Mouse (Mus musculus) CD4-positive, CD25-positive, alpha-beta regulatory T cell, adult 2 months (primary cell): Measurements from ENCODE around the gene Ugt2b1.
"Not testable (repeated sequence)": the region's sequence is repeated elsewhere in the genome, so short reads cannot be mapped to it uniquely, and the experiment has no call there.

Source experiments
- DNase-seq: peaks from one replicate; pipeline ENCODE4 v3.0.0-alpha.2; 2012; ENCODE audit warnings: low read depth, low spot score

The Ugt2b1 gene

GRCm38 (mm10) chr5:86926426-86926825 is at the start of gene Ugt2b1:
Gene Ugt2b1 (minus strand): TSS chr5:86926530.
- no peak for DNase-seq

- DNase-seq = not testable (repeated sequence)
These were observed 40.9 kb upstream of the Ugt2b1 start for GRCm38 (mm10) chr5:86967271-86967670.

- not testable (repeated sequence) for DNase-seq
These were observed 36.5 kb upstream of the Ugt2b1 start for GRCm38 (mm10) chr5:86962849-86963248.

- no peak for DNase-seq
These were observed 35.4 kb upstream of the Ugt2b1 start for GRCm38 (mm10) chr5:86961587-86962358.

GRCm38 (mm10) chr5:86960504-86960903 is 34.2 kb upstream of the Ugt2b1 start:
- DNase-seq = no peak

- DNase-seq = no peak
These were observed 15.8 kb upstream of the Ugt2b1 start for GRCm38 (mm10) chr5:86942111-86942510.

- DNase-seq = no peak
These were observed 5.6 kb downstream of the Ugt2b1 start for GRCm38 (mm10) chr5:86920661-86921233.

- no peak for DNase-seq
These were observed 14.8 kb downstream of the Ugt2b1 start for GRCm38 (mm10) chr5:86911357-86912099.

- DNase-seq = no peak
These were observed 15.6 kb downstream of the Ugt2b1 start for GRCm38 (mm10) chr5:86910770-86911169.

GRCm38 (mm10) chr5:86906758-86907157 is 19.6 kb downstream of the Ugt2b1 start, which contains the start of gene Ugt2b34:
Gene Ugt2b34 (minus strand): TSS chr5:86906937.
- DNase-seq = no peak

- no peak for DNase-seq
These were observed 36.4 kb downstream of the Ugt2b1 start for GRCm38 (mm10) chr5:86889933-86890332.

GRCm38 (mm10) chr5:86888420-86888819 is 37.9 kb downstream of the Ugt2b1 start:
- no peak for DNase-seq

GRCm38 (mm10) chr5:86887081-86887480 is 39.2 kb downstream of the Ugt2b1 start:
- no peak for DNase-seq

- no peak for DNase-seq
These were observed 39.7 kb downstream of the Ugt2b1 start for GRCm38 (mm10) chr5:86886620-86887019.

- no peak for DNase-seq
These were observed 54.5 kb downstream of the Ugt2b1 start for GRCm38 (mm10) chr5:86871877-86872276.
